8 mouse cellular contexts compared by ENCODE assay signal in genomic region chr8:69808864-69809403, GRCm38 (mm10). TPM values are rescaled to one million over a fixed set of nuclear protein-coding genes. Genes with fewer than 3 reads are reported as not detected.
DNase-seq lines count a peak whose midpoint lies in the region; ATAC-seq and TF ChIP-seq lines count a peak whose summit lies in the region.

No protein-coding gene starts in this region.

- peaks cover 26% of the 10 kb centered on the region for H3K79me2 ChIP-seq in macrophage (ENCODE audit: inconsistent target)

- TF ChIP-seq EP300 in ES-Bruce4 (IDR thresholded peaks at IDR 0.05; ENCODE audit: insufficient read depth, low read depth, low read length) = no peak

- H3K4me1 ChIP-seq in ES-Bruce4 (ENCODE audit: control insufficient read depth, insufficient read depth, low read length) = no peaks in the 10 kb centered on the region
- H3K4me1 ChIP-seq in forebrain, embryonic 11.5 days (replicated peaks; ENCODE audit: control insufficient read depth, insufficient read depth, low read length) = peaks cover 2% of the 10 kb centered on the region; the same call in 1 of the 2 replicates
- H3K4me1 ChIP-seq in intestine, embryonic 16.5 days (ENCODE audit: control insufficient read depth, insufficient read depth, low read length) = 0 out of 2 replicates have a peak, but pooled peaks cover 3% of the 10 kb centered on the region

- no peak for TF ChIP-seq POLR2A in ES-Bruce4 (IDR thresholded peaks at IDR 0.05; ENCODE audit: insufficient read depth, low read length)

- intact Hi-C loops in heart, postnatal 36 days (cut with DNase I) = no loop called here
- intact Hi-C loops in gastrocnemius, postnatal 36 days (cut with DNase I) = no loop called here

- ATAC-seq in forebrain, embryonic 11.5 days (replicated peaks; ENCODE audit: low FRiP score) = peak; percentile 63
- peak; percentile 62 for ATAC-seq in intestine, embryonic 16.5 days

- TF ChIP-seq CTCF in ES-Bruce4 (IDR thresholded peaks at IDR 0.05; ENCODE audit: low read depth, low read length) = no peak

- peak; percentile 33 to 43 for DNase-seq in heart, adult 18-20 months
- DNase-seq in heart, postnatal 36 days = no peak
- DNase-seq in forebrain, embryonic 11.5 days (ENCODE audit: low spot score) = peak; percentile 59
- DNase-seq in spleen, postnatal 10 days (ENCODE audit: low spot score in 2 of 2) = peak; percentile 40 to 68
- DNase-seq in gastrocnemius, postnatal 36 days = no peak

- H3K4me3 ChIP-seq in ES-Bruce4 (ENCODE audit: low read depth, low read length) (peak overlapping the region; percentile 59), macrophage (ENCODE audit: inconsistent target) (peak overlapping the region; percentile 71)
- H3K4me3 ChIP-seq in forebrain, embryonic 11.5 days (ENCODE audit: low read depth, low read length) = peak overlapping the region; percentile 43
- peak overlapping the region; percentile 66 for H3K4me3 ChIP-seq in intestine, embryonic 16.5 days (ENCODE audit: low read length)

- peak overlapping the region; percentile 82 for H3K4me2 ChIP-seq in forebrain, embryonic 11.5 days (ENCODE audit: low read depth, low read length, severe bottlenecking)
- H3K4me2 ChIP-seq in intestine, embryonic 16.5 days (ENCODE audit: low read depth, low read length) = peak overlapping the region; percentile 98

- H3K36me3 ChIP-seq in ES-Bruce4 (ENCODE audit: control insufficient read depth, insufficient read depth, low read length, poor library complexity, severe bottlenecking) (peaks cover 42% of the 10 kb centered on the region), macrophage (ENCODE audit: inconsistent target) (peaks cover 75% of the 10 kb centered on the region)
- peaks cover 27% of the 10 kb centered on the region for H3K36me3 ChIP-seq in forebrain, embryonic 11.5 days (ENCODE audit: control insufficient read depth, insufficient read depth, low read length)
- peaks cover 19% of the 10 kb centered on the region for H3K36me3 ChIP-seq in intestine, embryonic 16.5 days (ENCODE audit: control insufficient read depth, insufficient read depth, low read length)

- H3K27me3 ChIP-seq in ES-Bruce4 (ENCODE audit: control insufficient read depth, insufficient read depth, low read length, poor library complexity, severe bottlenecking) = no peaks in the 10 kb centered on the region
- H3K27me3 ChIP-seq in forebrain, embryonic 11.5 days (ENCODE audit: control insufficient read depth, insufficient read depth, low read length) = no peaks in the 10 kb centered on the region
- no peaks in the 10 kb centered on the region for H3K27me3 ChIP-seq in intestine, embryonic 16.5 days (replicated peaks; ENCODE audit: control insufficient read depth, insufficient read depth, low read length)

- no peaks in the 10 kb centered on the region for H3K9me3 ChIP-seq in ES-Bruce4 (replicated peaks; ENCODE audit: control insufficient read depth, insufficient read depth, low read length, poor library complexity, severe bottlenecking)
- no peaks in the 10 kb centered on the region for H3K9me3 ChIP-seq in forebrain, embryonic 11.5 days (ENCODE audit: control insufficient read depth, low read length)
- no peaks in the 10 kb centered on the region for H3K9me3 ChIP-seq in intestine, embryonic 16.5 days (ENCODE audit: control insufficient read depth, low read length)

- peak overlapping the region; percentile 73 for H3K9ac ChIP-seq in ES-Bruce4 (ENCODE audit: low read depth, poor library complexity, severe bottlenecking)
- H3K9ac ChIP-seq in forebrain, embryonic 11.5 days (ENCODE audit: low read length) = peak overlapping the region; percentile 61
- H3K9ac ChIP-seq in intestine, embryonic 16.5 days (ENCODE audit: low read depth, low read length) = peak overlapping the region; percentile 74

- no peak overlapping the region for H3K27ac ChIP-seq in ES-Bruce4 (ENCODE audit: insufficient read depth, low read length)
- H3K27ac ChIP-seq in forebrain, embryonic 11.5 days (ENCODE audit: low read depth, low read length) = no peak overlapping the region
- no peak overlapping the region for H3K27ac ChIP-seq in intestine, embryonic 16.5 days (ENCODE audit: low read length)
- H3K27ac ChIP-seq in macrophage = peak overlapping the region; percentile 91

- WGBS in forebrain, embryonic 11.5 days = 7% methylated on average over 23 of the region's 23 CpGs
- 2% methylated on average over 23 of the region's 23 CpGs for WGBS in intestine, embryonic 16.5 days
- WGBS in macrophage (ENCODE audit: missing documents) = under 1% methylated on average over 23 of the region's 23 CpGs

RNA-seq across cellular contexts. Expression of gene Gmip, which starts 0.5 kb away (rescaled TPM):
- 1 to 10 TPM; 4.2 to 7.4 TPM for total RNA-seq in heart, adult 18-20 months (2021)
- 1 to 10 TPM; 5.4 to 5.6 TPM for total RNA-seq in heart, postnatal 36 days (2021)
- polyA plus RNA-seq in ES-Bruce4 (2011; ENCODE audit: insufficient read depth, insufficient read length, low read depth, missing spikeins) (11.6 and 12.6 TPM in 2 replicates), macrophage (2018) (53.5 to 77.1 TPM (median 60.5 TPM) in 3 replicates)
- polyA plus RNA-seq in forebrain, embryonic 11.5 days (2014; fragmentation: Nextera tagmentation; extraction: Ambion mirVana) = 9.9 and 11.0 TPM in 2 replicates
- 8.2 and 13.5 TPM in 2 replicates for polyA plus RNA-seq in intestine, embryonic 16.5 days (2015; fragmentation: Nextera tagmentation; extraction: Ambion mirVana)
- total RNA-seq in macrophage (2018; cell fraction: chromatin; rRNA removed) = 100 to 1,000 TPM; 198 to 509 (median 387) TPM
- total RNA-seq in macrophage (2018; cell fraction: cytosol; rRNA removed) = 10 to 100 TPM; 44.6 to 85.6 (median 59.1) TPM
- total RNA-seq in macrophage (2018; cell fraction: nucleus; rRNA removed) = 100 to 1,000 TPM; 117 to 298 (median 210) TPM
- total RNA-seq in gastrocnemius, postnatal 36 days (2021) = 1 to 10 TPM; 3.0 to 3.5 TPM

RNA-seq across cellular contexts. Expression of gene Lpar2, which starts 13.3 kb away (rescaled TPM):
- under 1 TPM; 0.12 to 0.33 TPM for total RNA-seq in heart, adult 18-20 months (2021)
- under 1 TPM; 0.16 to 0.42 TPM for total RNA-seq in heart, postnatal 36 days (2021)
- polyA plus RNA-seq in ES-Bruce4 (2011; ENCODE audit: insufficient read depth, insufficient read length, low read depth, missing spikeins) (10.1 and 10.8 TPM in 2 replicates), macrophage (2018) (0.36 to 0.38 TPM (median 0.37 TPM) in 3 replicates)
- 1.1 and 1.3 TPM in 2 replicates for polyA plus RNA-seq in forebrain, embryonic 11.5 days (2014; fragmentation: Nextera tagmentation; extraction: Ambion mirVana)
- polyA plus RNA-seq in intestine, embryonic 16.5 days (2015; fragmentation: Nextera tagmentation; extraction: Ambion mirVana) = 0.26 and 0.32 TPM in 2 replicates
- total RNA-seq in macrophage (2018; cell fraction: chromatin; rRNA removed) = 1 to 10 TPM; 1.2 to 6.2 (median 4.3) TPM
- total RNA-seq in macrophage (2018; cell fraction: cytosol; rRNA removed) = under 1 TPM; 0.08 to 0.55 (median 0.28) TPM
- total RNA-seq in macrophage (2018; cell fraction: nucleus; rRNA removed) = 1 to 10 TPM; 1.8 to 8.1 (median 3.6) TPM
- total RNA-seq in gastrocnemius, postnatal 36 days (2021) = not detected

RNA-seq across cellular contexts. Expression of gene Zfp866, which starts 18.0 kb away (rescaled TPM):
- total RNA-seq in heart, adult 18-20 months (2021) = 10 to 100 TPM; 15.1 to 17.6 TPM
- total RNA-seq in heart, postnatal 36 days (2021) = 10 to 100 TPM; 14.4 to 16.2 TPM
- polyA plus RNA-seq in ES-Bruce4 (2011; ENCODE audit: insufficient read depth, insufficient read length, low read depth, missing spikeins) (38.3 and 41.1 TPM in 2 replicates), macrophage (2018) (10.1 to 11.2 TPM (median 10.2 TPM) in 3 replicates)
- 45.0 and 45.8 TPM in 2 replicates for polyA plus RNA-seq in forebrain, embryonic 11.5 days (2014; fragmentation: Nextera tagmentation; extraction: Ambion mirVana)
- 15.6 and 16.7 TPM in 2 replicates for polyA plus RNA-seq in intestine, embryonic 16.5 days (2015; fragmentation: Nextera tagmentation; extraction: Ambion mirVana)
- total RNA-seq in macrophage (2018; cell fraction: chromatin; rRNA removed) = 10 to 100 TPM; 19.0 to 65.8 (median 42.5) TPM
- total RNA-seq in macrophage (2018; cell fraction: cytosol; rRNA removed) = 10 to 100 TPM in 5 of 26 experiments, 1 to 10 TPM in 21; 4.1 to 14.2 (median 7.3) TPM
- total RNA-seq in macrophage (2018; cell fraction: nucleus; rRNA removed) = 10 to 100 TPM; 18.3 to 69.8 (median 32.9) TPM
- 10 to 100 TPM; 10.1 to 14.7 TPM for total RNA-seq in gastrocnemius, postnatal 36 days (2021)

RNA-seq across cellular contexts. Expression of gene Atp13a1, which starts 18.0 kb away (rescaled TPM):
- total RNA-seq in heart, adult 18-20 months (2021) = 10 to 100 TPM; 12.5 to 12.9 TPM
- 10 to 100 TPM; 14.1 to 14.4 TPM for total RNA-seq in heart, postnatal 36 days (2021)
- polyA plus RNA-seq in ES-Bruce4 (2011; ENCODE audit: insufficient read depth, insufficient read length, low read depth, missing spikeins) (31.1 and 32.2 TPM in 2 replicates), macrophage (2018) (22.5 to 33.4 TPM (median 32.7 TPM) in 3 replicates)
- polyA plus RNA-seq in forebrain, embryonic 11.5 days (2014; fragmentation: Nextera tagmentation; extraction: Ambion mirVana) = 53.6 and 58.4 TPM in 2 replicates
- 50.0 and 53.7 TPM in 2 replicates for polyA plus RNA-seq in intestine, embryonic 16.5 days (2015; fragmentation: Nextera tagmentation; extraction: Ambion mirVana)
- total RNA-seq in macrophage (2018; cell fraction: chromatin; rRNA removed) = 100 to 1,000 TPM in 12 of 26 experiments, 10 to 100 TPM in 14; 32.3 to 154 (median 98.5) TPM
- 10 to 100 TPM; 17.5 to 59.6 (median 33.2) TPM for total RNA-seq in macrophage (2018; cell fraction: cytosol; rRNA removed)
- total RNA-seq in macrophage (2018; cell fraction: nucleus; rRNA removed) = 100 to 1,000 TPM in 6 of 26 experiments, 10 to 100 TPM in 20; 34.5 to 121 (median 73.9) TPM
- total RNA-seq in gastrocnemius, postnatal 36 days (2021) = 10 to 100 TPM; 10.1 to 10.6 TPM

RNA-seq across cellular contexts. Expression of gene Pbx4, which starts 23.4 kb away (rescaled TPM):
- not detected for total RNA-seq in heart, adult 18-20 months (2021)
- not detected for total RNA-seq in heart, postnatal 36 days (2021)
- 22.4 and 26.7 TPM in 2 replicates for polyA plus RNA-seq in ES-Bruce4 (2011; ENCODE audit: insufficient read depth, insufficient read length, low read depth, missing spikeins)
- polyA plus RNA-seq in forebrain, embryonic 11.5 days (2014; fragmentation: Nextera tagmentation; extraction: Ambion mirVana) = 48.7 and 50.3 TPM in 2 replicates
- 2.7 and 2.9 TPM in 2 replicates for polyA plus RNA-seq in intestine, embryonic 16.5 days (2015; fragmentation: Nextera tagmentation; extraction: Ambion mirVana)
- total RNA-seq in macrophage (2018; cell fraction: chromatin; rRNA removed) = 1 to 10 TPM in 16 of 26 experiments, under 1 TPM in 2, not detected in 8; 0.69 to 6.5 (median 1.9) TPM
- 1 to 10 TPM in 2 of 26 experiments, under 1 TPM in 21, not detected in 3; 0.16 to 1.2 (median 0.27) TPM for total RNA-seq in macrophage (2018; cell fraction: cytosol; rRNA removed)
- total RNA-seq in macrophage (2018; cell fraction: nucleus; rRNA removed) = 1 to 10 TPM in 15 of 26 experiments, under 1 TPM in 4, not detected in 7; 0.72 to 3.5 (median 1.8) TPM
- 0.34 TPM in 1 of 3 replicates, not detected in the others for polyA plus RNA-seq in macrophage (2018)
- not detected for total RNA-seq in gastrocnemius, postnatal 36 days (2021)

Comparison
In these comparisons a context has a peak if more than half of its experiments do, and no peak if none do; other contexts are left out.
1. DNase-seq: peak in heart, adult 18-20 months (2 of 2), forebrain, embryonic 11.5 days (single experiment) and spleen, postnatal 10 days (2 of 2); none in heart, postnatal 36 days (0 of 2) and gastrocnemius, postnatal 36 days (0 of 2).
2. Peak in every context shown above with its lines, with median percentiles within 50 percentile points of each other: H3K4me3 ChIP-seq and H3K9ac ChIP-seq.